Mouse (Mus musculus) olfactory bulb, adult 2 months (tissue): ENCODE results near the gene Clec3a. TPM values are rescaled to one million over a fixed set of nuclear protein-coding genes. Genes with fewer than 3 reads are reported as not detected.

Source experiments
- H3K27ac ChIP-seq: fragments of 200-500 bp; 2 replicates; pipeline ENCODE4 v1.5.1; 2012; ENCODE audit warnings: low read depth, low read length; ENCODE audit not compliant: insufficient read depth
- H3K4me1 ChIP-seq: fragments of 200-500 bp; 2 replicates; pipeline ENCODE4 v1.6.1; 2012; ENCODE audit warnings: low read length; ENCODE audit not compliant: control insufficient read depth, insufficient read depth
- H3K4me3 ChIP-seq: fragments of 200-500 bp; 2 replicates; pipeline ENCODE4 v1.5.1; 2012; ENCODE audit warnings: mild to moderate bottlenecking, low read depth, low read length, moderate library complexity; ENCODE audit not compliant: insufficient read depth
- CTCF ChIP-seq: fragments of 200-500 bp; IDR thresholded peaks from 2 replicates; pipeline ENCODE4 v1.5.1; 2012; ENCODE audit warnings: low read depth, mild to moderate bottlenecking, low read length, moderate library complexity; ENCODE audit not compliant: insufficient read depth
- POLR2A ChIP-seq: fragments of 200-500 bp; IDR thresholded peaks from 2 replicates; pipeline ENCODE4 v1.6.1; 2012; ENCODE audit warnings: mild to moderate bottlenecking, low read depth, low read length, moderate library complexity; ENCODE audit not compliant: insufficient read depth
- WGBS: fragments of 180-500 bp; shearing (Covaris S2); methylation state at CpG from one replicate; pipeline ENCODE4 v1.1.7; 2018; 5-methylcytosine and 5-hydroxymethylcytosine counted together
- polyA plus RNA-seq: library from polyadenylated mRNA; stranded (reverse); fragments of >200 nt; gene quantifications from 2 replicates; pipeline ENCODE4 v1.2.4, GENCODE M21; 2012; ENCODE audit warnings: low replicate concordance; ENCODE audit not compliant: missing spikeins, insufficient read depth, insufficient read length

Gene Clec3a
- polyA plus RNA-seq, 1 experiment = not detected

GRCm38 (mm10) chr8:114452781-114453221 is 34.9 kb downstream of the Clec3a start:
- WGBS = 12% methylated on average over 9 of the region's 9 CpGs
- H3K4me1 ChIP-seq = peaks cover 4% of the 10 kb centered on the region; the same call in 1 of the 2 replicates
- no peak overlapping the region for H3K4me3 ChIP-seq
- TF ChIP-seq CTCF (no peak), POLR2A (no peak)
- H3K27ac ChIP-seq = no peak overlapping the region

- H3K27ac ChIP-seq = no peak overlapping the region
- WGBS = 85% methylated on average over 8 of the region's 8 CpGs
- TF ChIP-seq CTCF (no peak), POLR2A (no peak)
- no peak overlapping the region for H3K4me3 ChIP-seq
- peaks cover 4% of the 10 kb centered on the region; the same call in 1 of the 2 replicates for H3K4me1 ChIP-seq
Measured at GRCm38 (mm10) chr8:114455302-114455701, 37.4 kb downstream of the Clec3a start.

- TF ChIP-seq POLR2A (no peak), CTCF (no peak)
- 82% methylated on average over 15 of the region's 15 CpGs for WGBS
- Histone ChIP-seq H3K4me3 (no peak overlapping the region), H3K27ac (no peak overlapping the region), H3K4me1 (peaks cover 4% of the 10 kb centered on the region; the same call in 1 of the 2 replicates)
Measured at GRCm38 (mm10) chr8:114455953-114456352, 38.1 kb downstream of the Clec3a start.

GRCm38 (mm10) chr8:114458113-114458784 is 40.4 kb downstream of the Clec3a start:
- Histone ChIP-seq H3K4me1 (peaks cover 6% of the 10 kb centered on the region), H3K4me3 (no peak overlapping the region), H3K27ac (no peak overlapping the region)
- 69% methylated on average over 25 of the region's 25 CpGs for WGBS
- no peak for TF ChIP-seq POLR2A
- TF ChIP-seq CTCF = no peak

- no peak for TF ChIP-seq CTCF
- no peak for TF ChIP-seq POLR2A
- WGBS = 79% methylated on average over 5 of the region's 5 CpGs
- Histone ChIP-seq H3K4me1 (peaks cover 8% of the 10 kb centered on the region), H3K4me3 (no peak overlapping the region), H3K27ac (no peak overlapping the region)
Measured at GRCm38 (mm10) chr8:114460600-114460999, 42.7 kb downstream of the Clec3a start.

- Histone ChIP-seq H3K27ac (no peak overlapping the region), H3K4me1 (peaks cover 4% of the 10 kb centered on the region), H3K4me3 (no peak overlapping the region)
- WGBS = 64% methylated on average over 11 of the region's 11 CpGs
- no peak for TF ChIP-seq CTCF
- TF ChIP-seq POLR2A = no peak
Measured at GRCm38 (mm10) chr8:114462591-114462990, 44.7 kb downstream of the Clec3a start.

- 54% methylated on average over 10 of the region's 10 CpGs for WGBS
- peaks cover 4% of the 10 kb centered on the region for H3K4me1 ChIP-seq
- no peak overlapping the region for H3K4me3 ChIP-seq
- TF ChIP-seq CTCF (no peak), POLR2A (no peak)
- H3K27ac ChIP-seq = no peak overlapping the region
Measured at GRCm38 (mm10) chr8:114463305-114463704, 45.4 kb downstream of the Clec3a start.

- no peaks in the 10 kb centered on the region for H3K4me1 ChIP-seq
- TF ChIP-seq CTCF (no peak), POLR2A (no peak)
- WGBS = 62% methylated on average over 21 of the region's 21 CpGs
- H3K27ac ChIP-seq = no peak overlapping the region
- no peak overlapping the region for H3K4me3 ChIP-seq
Measured at GRCm38 (mm10) chr8:114468526-114469207, 50.8 kb downstream of the Clec3a start.

- Histone ChIP-seq H3K27ac (no peak overlapping the region), H3K4me1 (no peaks in the 10 kb centered on the region), H3K4me3 (no peak overlapping the region)
- 90% methylated on average over 10 of the region's 10 CpGs for WGBS
- TF ChIP-seq POLR2A (no peak), CTCF (no peak)
Measured at GRCm38 (mm10) chr8:114469208-114469590, 51.3 kb downstream of the Clec3a start.
